Mouse (Mus musculus): ENCODE measurements at regions not wholly inside any gene's neighbourhood (a gene's known extent, or its start where the extent isn't known, plus 50 kb on each side); places are given as distances from the start of the nearest gene placed in this dataset.

GRCm38 (mm10) chr4:4510180-4510920 lies 282.8 kb downstream of the Impad1 start:
- Histone ChIP-seq H3K4me2 (ENCODE audit: low read depth, low read length) (no peak overlapping the region), H3K9ac (ENCODE audit: low read length) (no peak overlapping the region), H3K36me3 (ENCODE audit: control insufficient read depth, insufficient read depth, low read length) (no peaks in the 10 kb centered on the region), H3K4me1 (replicated peaks; ENCODE audit: control insufficient read depth, insufficient read depth, low read length) (no peaks in the 10 kb centered on the region), H3K4me3 (ENCODE audit: low read length) (no peak overlapping the region), H3K27ac (ENCODE audit: low read length) (no peak overlapping the region), H3K9me3 (ENCODE audit: control insufficient read depth, low read length) (no peaks in the 10 kb centered on the region), H3K27me3 (ENCODE audit: control insufficient read depth, insufficient read depth, low read depth, low read length) (no peaks in the 10 kb centered on the region)
- ATAC-seq (ENCODE audit: low read depth): no peak
- 63% methylated on average over 2 of the region's 2 CpGs for WGBS

GRCm38 (mm10) chr4:4509296-4509695 lies 283.9 kb downstream of the Impad1 start:
- no peak for ATAC-seq (ENCODE audit: low read depth)
- Histone ChIP-seq H3K9me3 (ENCODE audit: control insufficient read depth, low read length) (no peaks in the 10 kb centered on the region), H3K4me1 (replicated peaks; ENCODE audit: control insufficient read depth, insufficient read depth, low read length) (no peaks in the 10 kb centered on the region), H3K27me3 (ENCODE audit: control insufficient read depth, insufficient read depth, low read depth, low read length) (no peaks in the 10 kb centered on the region), H3K27ac (ENCODE audit: low read length) (no peak overlapping the region), H3K4me2 (ENCODE audit: low read depth, low read length) (no peak overlapping the region), H3K9ac (ENCODE audit: low read length) (no peak overlapping the region), H3K36me3 (ENCODE audit: control insufficient read depth, insufficient read depth, low read length) (no peaks in the 10 kb centered on the region), H3K4me3 (ENCODE audit: low read length) (no peak overlapping the region)
- WGBS: 78% methylated on average over 3 of the region's 3 CpGs

- Histone ChIP-seq H3K27ac (ENCODE audit: low read length) (no peak overlapping the region), H3K4me3 (ENCODE audit: low read length) (no peak overlapping the region), H3K27me3 (ENCODE audit: control insufficient read depth, insufficient read depth, low read depth, low read length) (no peaks in the 10 kb centered on the region), H3K4me2 (ENCODE audit: low read depth, low read length) (no peak overlapping the region), H3K9me3 (ENCODE audit: control insufficient read depth, low read length) (no peaks in the 10 kb centered on the region), H3K4me1 (replicated peaks; ENCODE audit: control insufficient read depth, insufficient read depth, low read length) (no peaks in the 10 kb centered on the region), H3K36me3 (ENCODE audit: control insufficient read depth, insufficient read depth, low read length) (no peaks in the 10 kb centered on the region), H3K9ac (ENCODE audit: low read length) (no peak overlapping the region)
- no peak for ATAC-seq (ENCODE audit: low read depth)
- WGBS: 55% methylated on average over 1 of the region's 1 CpGs
Observed at GRCm38 (mm10) chr4:4497199-4497598, 296.0 kb downstream of the Impad1 start.

GRCm38 (mm10) chr4:4496181-4496580 lies 297.0 kb downstream of the Impad1 start:
- no peak for ATAC-seq (ENCODE audit: low read depth)

GRCm38 (mm10) chr4:4465169-4465714 lies 327.9 kb downstream of the Impad1 start:
- no peaks in the 10 kb centered on the region for H3K36me3 ChIP-seq (ENCODE audit: control insufficient read depth, insufficient read depth, low read length)
- no peaks in the 10 kb centered on the region; the same call in 1 of the 2 replicates for H3K9me3 ChIP-seq (ENCODE audit: control insufficient read depth, low read length)
- no peaks in the 10 kb centered on the region for H3K27me3 ChIP-seq (ENCODE audit: control insufficient read depth, insufficient read depth, low read depth, low read length)
- no peak overlapping the region for H3K4me3 ChIP-seq (ENCODE audit: low read length)
- no peak overlapping the region for H3K9ac ChIP-seq (ENCODE audit: low read length)
- 61% methylated on average over 4 of the region's 4 CpGs for WGBS
- no peak overlapping the region for H3K4me2 ChIP-seq (ENCODE audit: low read depth, low read length)
- H3K4me1 ChIP-seq (replicated peaks; ENCODE audit: control insufficient read depth, insufficient read depth, low read length): no peaks in the 10 kb centered on the region
- no peak overlapping the region; the same call in 1 of the 2 replicates for H3K27ac ChIP-seq (ENCODE audit: low read length)
- no peak for ATAC-seq (ENCODE audit: low read depth)

More at GRCm38 (mm10) chr4:4496181-4496580, 297.0 kb downstream of the Impad1 start:
- Histone ChIP-seq H3K4me2 (ENCODE audit: low read depth, low read length) (no peak overlapping the region), H3K4me1 (replicated peaks; ENCODE audit: control insufficient read depth, insufficient read depth, low read length) (no peaks in the 10 kb centered on the region), H3K36me3 (ENCODE audit: control insufficient read depth, insufficient read depth, low read length) (no peaks in the 10 kb centered on the region), H3K9me3 (ENCODE audit: control insufficient read depth, low read length) (no peaks in the 10 kb centered on the region), H3K27ac (ENCODE audit: low read length) (no peak overlapping the region), H3K9ac (ENCODE audit: low read length) (no peak overlapping the region), H3K27me3 (ENCODE audit: control insufficient read depth, insufficient read depth, low read depth, low read length) (no peaks in the 10 kb centered on the region), H3K4me3 (ENCODE audit: low read length) (no peak overlapping the region)
- 49% methylated on average over 4 of the region's 4 CpGs for WGBS

GRCm38 (mm10) chr4:4464130-4464700 lies 328.9 kb downstream of the Impad1 start:
- ATAC-seq (ENCODE audit: low read depth): peak; percentile 99
- peaks cover 6% of the 10 kb centered on the region; the same call in 1 of the 2 replicates for H3K9me3 ChIP-seq (ENCODE audit: control insufficient read depth, low read length)
- H3K4me2 ChIP-seq (ENCODE audit: low read depth, low read length): no peak overlapping the region
- 21% methylated on average over 4 of the region's 4 CpGs for WGBS
- H3K4me3 ChIP-seq (ENCODE audit: low read length): no peak overlapping the region
- H3K4me1 ChIP-seq (replicated peaks; ENCODE audit: control insufficient read depth, insufficient read depth, low read length): no peaks in the 10 kb centered on the region
- H3K9ac ChIP-seq (ENCODE audit: low read length): no peak overlapping the region
- H3K36me3 ChIP-seq (ENCODE audit: control insufficient read depth, insufficient read depth, low read length): no peaks in the 10 kb centered on the region
- H3K27ac ChIP-seq (ENCODE audit: low read length): peak overlapping the region; percentile 73
- H3K27me3 ChIP-seq (ENCODE audit: control insufficient read depth, insufficient read depth, low read depth, low read length): no peaks in the 10 kb centered on the region

- Histone ChIP-seq H3K4me3 (ENCODE audit: low read length) (no peak overlapping the region), H3K4me2 (ENCODE audit: low read depth, low read length) (no peak overlapping the region), H3K27me3 (ENCODE audit: control insufficient read depth, insufficient read depth, low read depth, low read length) (no peaks in the 10 kb centered on the region), H3K27ac (ENCODE audit: low read length) (no peak overlapping the region), H3K9ac (ENCODE audit: low read length) (no peak overlapping the region), H3K4me1 (replicated peaks; ENCODE audit: control insufficient read depth, insufficient read depth, low read length) (no peaks in the 10 kb centered on the region), H3K36me3 (ENCODE audit: control insufficient read depth, insufficient read depth, low read length) (no peaks in the 10 kb centered on the region), H3K9me3 (ENCODE audit: control insufficient read depth, low read length) (peaks cover 8% of the 10 kb centered on the region; the same call in 1 of the 2 replicates)
- WGBS: 89% methylated on average over 9 of the region's 9 CpGs
- no peak for ATAC-seq (ENCODE audit: low read depth)
Observed at GRCm38 (mm10) chr4:4459258-4459657, 333.9 kb downstream of the Impad1 start.

- H3K4me1 ChIP-seq (replicated peaks; ENCODE audit: control insufficient read depth, insufficient read depth, low read length): no peaks in the 10 kb centered on the region
- H3K27me3 ChIP-seq (ENCODE audit: control insufficient read depth, insufficient read depth, low read depth, low read length): no peaks in the 10 kb centered on the region
- no peaks in the 10 kb centered on the region for H3K9me3 ChIP-seq (ENCODE audit: control insufficient read depth, low read length)
- H3K27ac ChIP-seq (ENCODE audit: low read length): no peak overlapping the region
- H3K4me2 ChIP-seq (ENCODE audit: low read depth, low read length): no peak overlapping the region
- no peak for ATAC-seq (ENCODE audit: low read depth)
- 100% methylated on average over 1 of the region's 1 CpGs for WGBS
- H3K4me3 ChIP-seq (ENCODE audit: low read length): no peak overlapping the region
- H3K9ac ChIP-seq (ENCODE audit: low read length): no peak overlapping the region
- no peaks in the 10 kb centered on the region for H3K36me3 ChIP-seq (ENCODE audit: control insufficient read depth, insufficient read depth, low read length)
Observed at GRCm38 (mm10) chr4:4450104-4450503, 343.1 kb downstream of the Impad1 start.

GRCm38 (mm10) chr4:4442650-4443049 lies 350.5 kb downstream of the Impad1 start:
- Histone ChIP-seq H3K4me3 (ENCODE audit: low read length) (no peak overlapping the region), H3K4me1 (replicated peaks; ENCODE audit: control insufficient read depth, insufficient read depth, low read length) (no peaks in the 10 kb centered on the region), H3K27me3 (ENCODE audit: control insufficient read depth, insufficient read depth, low read depth, low read length) (no peaks in the 10 kb centered on the region), H3K9ac (ENCODE audit: low read length) (no peak overlapping the region), H3K9me3 (ENCODE audit: control insufficient read depth, low read length) (no peaks in the 10 kb centered on the region), H3K4me2 (ENCODE audit: low read depth, low read length) (no peak overlapping the region), H3K36me3 (ENCODE audit: control insufficient read depth, insufficient read depth, low read length) (no peaks in the 10 kb centered on the region), H3K27ac (ENCODE audit: low read length) (no peak overlapping the region)
- no peak for ATAC-seq (ENCODE audit: low read depth)
- WGBS: 67% methylated on average over 2 of the region's 2 CpGs

Measured in lung, embryonic 16.5 days (tissue).